Mouse (Mus musculus) bone marrow macrophage, adult 2 months (primary cell): ENCODE data around the gene Drap1.

ENCODE experiments used
- CTCF ChIP-seq: IDR thresholded peaks from 2 replicates; pipeline ENCODE4 v1.5.1; 2012; ENCODE audit warnings: low read depth, mild to moderate bottlenecking, low read length, moderate library complexity
- POLR2A ChIP-seq: IDR thresholded peaks from 2 replicates; pipeline ENCODE4 v1.6.1; 2012; ENCODE audit warnings: mild to moderate bottlenecking, low read depth, low read length, borderline replicate concordance

GRCm38 (mm10) chr19:5428083-5428482 is 3.3 kb upstream of the Drap1 start:
- TF ChIP-seq CTCF (no peak), POLR2A (no peak)
